Mouse (Mus musculus) urinary bladder, postnatal 0 days (tissue): ENCODE data around the gene Pelp1. TPM values are rescaled to one million over a fixed set of nuclear protein-coding genes. Genes with fewer than 3 reads are reported as not detected.

Experiments used
- microRNA-seq: library from miRNA; unstranded; fragments of <30 nt; microRNA quantifications from one replicate; pipeline ENCODE4, GENCODE M21; 2016
- polyA plus RNA-seq: library from polyadenylated mRNA; unstranded; fragments of >200 nt; fragmentation: Nextera tagmentation; extraction: Ambion mirVana; gene quantifications from 2 replicates; pipeline ENCODE4 v1.2.1, GENCODE M21; 2015

Gene Pelp1
- 13.3 and 16.2 TPM in 2 replicates for polyA plus RNA-seq

GRCm38 (mm10) chr11:70409594-70410296 is at the start of gene Pelp1:
Pelp1 (minus strand) TSS chr11:70410031.

GRCm38 (mm10) chr11:70458688-70459600 is 49.1 kb upstream of the Pelp1 start, which contains the start of gene Zmynd15:
Zmynd15 (plus strand) TSS chr11:70459433.

GRCm38 (mm10) chr11:70451797-70452498 is 42.1 kb upstream of the Pelp1 start, which contains the start of gene Med11:
Med11 (plus strand) TSS chr11:70451919.

GRCm38 (mm10) chr11:70432048-70432894 is 22.4 kb upstream of the Pelp1 start, which contains the start of gene Arrb2:
Arrb2 (plus strand) TSS chr11:70432635.

GRCm38 (mm10) chr11:70351868-70352267 is 58.0 kb downstream of the Pelp1 start, which contains the start of gene Alox15:
Alox15 (minus strand) TSS chr11:70352031.

Small RNAs within 50 kb of the gene (microRNA-seq; reads per million reads assigned to microRNA genes)
- gene Mir7115, result not detected

Other genes with a start within 250 kb of the Pelp1 start
- 0.87 and 1.5 TPM in 2 replicates for gene Slc16a11, start 197.3 kb downstream of the Pelp1 start, polyA plus RNA-seq
- 3.1 and 4.4 TPM in 2 replicates for gene Slc16a13, start 189.0 kb downstream of the Pelp1 start, polyA plus RNA-seq
- gene Bcl6b, start 180.2 kb downstream of the Pelp1 start, polyA plus RNA-seq, result 3.7 and 4.7 TPM in 2 replicates
- 95.7 and 103 TPM in 2 replicates for gene 0610010K14Rik, start 172.1 kb downstream of the Pelp1 start, polyA plus RNA-seq
- 6.7 and 7.6 TPM in 2 replicates for gene Gm21988, start 170.2 kb downstream of the Pelp1 start, polyA plus RNA-seq
- 285 and 308 TPM in 2 replicates for gene Rnasek, start 170.2 kb downstream of the Pelp1 start, polyA plus RNA-seq
- gene Alox12, start 154.7 kb downstream of the Pelp1 start, polyA plus RNA-seq, result 2.3 and 3.6 TPM in 2 replicates
- gene Alox12e, start 87.4 kb downstream of the Pelp1 start, polyA plus RNA-seq, result 0.16 and 0.17 TPM in 2 replicates
- 0.71 and 1.2 TPM in 2 replicates for gene Alox15, start 58.0 kb downstream of the Pelp1 start, polyA plus RNA-seq
- 8.3 and 12.3 TPM in 2 replicates for gene Arrb2, start 22.6 kb upstream of the Pelp1 start, polyA plus RNA-seq
- 25.1 and 27.3 TPM in 2 replicates for gene Med11, start 41.9 kb upstream of the Pelp1 start, polyA plus RNA-seq
- 0.55 and 0.74 TPM in 2 replicates for gene Zmynd15, start 49.4 kb upstream of the Pelp1 start, polyA plus RNA-seq
- 11.8 and 17.9 TPM in 2 replicates for gene Cxcl16, start 50.0 kb upstream of the Pelp1 start, polyA plus RNA-seq
- 2.0 and 2.8 TPM in 2 replicates for gene Tm4sf5, start 95.2 kb upstream of the Pelp1 start, polyA plus RNA-seq
- gene Vmo1, start 104.6 kb upstream of the Pelp1 start, polyA plus RNA-seq, result 0.58 and 0.60 TPM in 2 replicates
- 0.30 and 0.48 TPM in 2 replicates for gene Gltpd2, start 109.2 kb upstream of the Pelp1 start, polyA plus RNA-seq
- 523 and 588 TPM in 2 replicates for gene Psmb6, start 115.3 kb upstream of the Pelp1 start, polyA plus RNA-seq
- not detected in 2 replicates for gene Gm40193, start 122.9 kb upstream of the Pelp1 start, polyA plus RNA-seq
- 11.7 and 12.5 TPM in 2 replicates for gene Pld2, start 130.0 kb upstream of the Pelp1 start, polyA plus RNA-seq
- 6.9 and 7.3 TPM in 2 replicates for gene Mink1, start 152.8 kb upstream of the Pelp1 start, polyA plus RNA-seq
- not detected in 2 replicates for gene 4930544D05Rik, start 205.8 kb upstream of the Pelp1 start, polyA plus RNA-seq
- gene Chrne, start 209.2 kb upstream of the Pelp1 start, polyA plus RNA-seq, result 0.57 and 0.93 TPM in 2 replicates
- 0.14 and 0.31 TPM in 2 replicates for gene Gp1ba, start 229.1 kb upstream of the Pelp1 start, polyA plus RNA-seq
- 54.3 and 65.0 TPM in 2 replicates for gene Rnf167, start 237.2 kb upstream of the Pelp1 start, polyA plus RNA-seq
- gene Slc25a11, start 237.4 kb upstream of the Pelp1 start, polyA plus RNA-seq, result 107 and 111 TPM in 2 replicates
- 2,757 and 3,152 TPM in 2 replicates for gene Pfn1, start 244.6 kb upstream of the Pelp1 start, polyA plus RNA-seq
- gene Eno3, start 247.2 kb upstream of the Pelp1 start, polyA plus RNA-seq, result 94.5 and 97.9 TPM in 2 replicates